Mouse (Mus musculus) cerebellum, adult 2 months (tissue): ENCODE results near the gene Cops7a.

ENCODE experiments used
- CTCF ChIP-seq: fragments of 200-500 bp; IDR thresholded peaks from 2 replicates; pipeline ENCODE4 v1.5.1; 2011; ENCODE audit warnings: low read depth, mild to moderate bottlenecking, control low read depth, low read length, moderate library complexity, borderline replicate concordance; ENCODE audit not compliant: insufficient read depth
- POLR2A ChIP-seq: fragments of 200-500 bp; IDR thresholded peaks from 2 replicates; pipeline ENCODE4 v1.6.1; 2011; ENCODE audit warnings: low read length, control low read depth, borderline replicate concordance; ENCODE audit not compliant: insufficient read depth

GRCm38 (mm10) chr6:124993876-124994275, 28.5 kb upstream of the Cops7a start:
- TF ChIP-seq CTCF (no peak), POLR2A (no peak)
